In the genomic region with DNA sequence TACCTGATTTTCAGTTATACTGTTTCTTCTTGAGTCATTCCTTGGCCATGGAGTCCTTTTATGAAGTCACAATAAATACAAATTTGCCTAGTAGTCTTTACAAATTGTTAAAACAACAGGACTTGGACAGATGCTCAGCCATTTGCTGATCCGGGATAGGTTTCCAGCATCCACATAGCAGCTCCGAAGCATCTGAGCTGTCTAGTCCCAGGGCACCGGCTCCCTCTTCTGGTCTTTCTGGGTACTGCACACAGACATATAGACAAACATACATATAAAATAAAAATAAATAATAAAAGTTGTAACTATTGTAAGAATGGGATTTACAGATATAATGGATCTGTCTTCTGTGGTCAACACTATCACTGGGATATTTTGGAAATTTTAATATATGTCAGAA, we compare ENCODE assay signal across 8 mouse cellular contexts.
DNase-seq lines count a peak whose midpoint lies in the region; ATAC-seq lines count a peak whose summit lies in the region.

No protein-coding gene starts in this region.

- DNase-seq in cerebellum, postnatal 14 days = peak; percentile 40 to 60
- DNase-seq in cerebellum, adult 18-20 months = no peak
- peak; percentile 58 for DNase-seq in limb, embryonic 11.5 days (ENCODE audit: low spot score)
- no peak for DNase-seq in limb, embryonic 10.5 days (ENCODE audit: low spot score)
- DNase-seq in adrenal gland, postnatal 25 days = peak; percentile 18
- DNase-seq in lung, postnatal 14 days = peak; percentile 43
- DNase-seq in yolk sac, embryonic 10.5 days (ENCODE audit: low spot score) = no peak

- 61% methylated on average over 3 of the region's 3 CpGs for WGBS in limb, embryonic 11.5 days
- 58% methylated on average over 3 of the region's 3 CpGs for WGBS in limb, embryonic 10.5 days

- H3K4me2 ChIP-seq in limb, embryonic 11.5 days (ENCODE audit: low read depth, severe bottlenecking) = no peak overlapping the region

- H3K27me3 ChIP-seq in limb, embryonic 11.5 days (ENCODE audit: control insufficient read depth, insufficient read depth, low read length) = no peaks in the 10 kb centered on the region
- no peaks in the 10 kb centered on the region for H3K27me3 ChIP-seq in limb, embryonic 10.5 days (ENCODE audit: low read depth, poor library complexity, severe bottlenecking)

- H3K4me3 ChIP-seq in limb, embryonic 11.5 days (ENCODE audit: low read depth, low read length) = no peak overlapping the region
- H3K4me3 ChIP-seq in limb, embryonic 10.5 days = no peak overlapping the region

- H3K27ac ChIP-seq in limb, embryonic 11.5 days (replicated peaks; ENCODE audit: low read depth, low read length) = no peak overlapping the region
- H3K27ac ChIP-seq in limb, embryonic 10.5 days = no peak overlapping the region

- H3K4me1 ChIP-seq in limb, embryonic 11.5 days (ENCODE audit: control insufficient read depth, insufficient read depth, low read length) = no peaks in the 10 kb centered on the region
- H3K4me1 ChIP-seq in limb, embryonic 10.5 days = peaks cover 5% of the 10 kb centered on the region

- H3K36me3 ChIP-seq in limb, embryonic 11.5 days (ENCODE audit: control insufficient read depth, insufficient read depth, low read length) = no peaks in the 10 kb centered on the region
- H3K36me3 ChIP-seq in limb, embryonic 10.5 days = no peaks in the 10 kb centered on the region

- H3K9ac ChIP-seq in limb, embryonic 11.5 days (ENCODE audit: low read length) = no peak overlapping the region

- ATAC-seq in limb, embryonic 11.5 days (ENCODE audit: insufficient number of reproducible peaks, low FRiP score, low TSS enrichment, low read depth) = no peak
- ATAC-seq in erythroblast, adult 5-6 weeks (replicated peaks; ENCODE audit: low FRiP score, poor library complexity, severe bottlenecking) = no peak

- H3K9me3 ChIP-seq in limb, embryonic 11.5 days (ENCODE audit: control insufficient read depth, low read length) = no peaks in the 10 kb centered on the region
- H3K9me3 ChIP-seq in limb, embryonic 10.5 days (replicated peaks) = no peaks in the 10 kb centered on the region

Comparison
In these comparisons a context has a peak if more than half of its experiments do, and no peak if none do; other contexts are left out.
1. DNase-seq: peak in cerebellum, postnatal 14 days (2 of 2), limb, embryonic 11.5 days (single experiment), adrenal gland, postnatal 25 days (single experiment) and lung, postnatal 14 days (single experiment); none in cerebellum, adult 18-20 months (0 of 2), limb, embryonic 10.5 days (single experiment) and yolk sac, embryonic 10.5 days (single experiment).